Mouse (Mus musculus) forebrain, embryonic 13.5 days (tissue): ENCODE data around the gene Naa38. TPM values are rescaled to one million over a fixed set of nuclear protein-coding genes. Genes with fewer than 3 reads are reported as not detected.

ENCODE experiments used
- ATAC-seq: fragments of 200-750 bp; cut with Nextera tagmentation; 2 replicates; pipeline ENCODE4 v1.8.0; 2017
- H3K27ac ChIP-seq: fragments of 300-500 bp; sonication (generic); 2 replicates; pipeline ENCODE4 v1.5.1; 2015; ENCODE audit warnings: inconsistent platforms, mild to moderate bottlenecking, moderate library complexity
- H3K27me3 ChIP-seq: fragments of 300-500 bp; sonication (generic); 2 replicates; pipeline ENCODE4 v1.6.1; 2015; ENCODE audit warnings: mild to moderate bottlenecking, inconsistent platforms
- H3K36me3 ChIP-seq: fragments of 300-500 bp; sonication (generic); 2 replicates; pipeline ENCODE4 v1.6.1; 2015; ENCODE audit warnings: mild to moderate bottlenecking, inconsistent platforms; ENCODE audit not compliant: poor library complexity, severe bottlenecking
- H3K4me1 ChIP-seq: fragments of 300-500 bp; sonication (generic); 2 replicates; pipeline ENCODE4 v1.6.1; 2015; ENCODE audit warnings: inconsistent platforms
- H3K4me2 ChIP-seq: fragments of 300-500 bp; sonication (generic); 2 replicates; pipeline ENCODE4 v1.6.1; 2015; ENCODE audit warnings: inconsistent platforms, mild to moderate bottlenecking, moderate library complexity
- H3K4me3 ChIP-seq: fragments of 300-500 bp; sonication (generic); 2 replicates; pipeline ENCODE4 v1.5.1; 2015; ENCODE audit warnings: mild to moderate bottlenecking, inconsistent platforms
- H3K9ac ChIP-seq: fragments of 300-500 bp; sonication (generic); 2 replicates; pipeline ENCODE4 v1.6.1; 2015; ENCODE audit warnings: mild to moderate bottlenecking, inconsistent platforms
- H3K9me3 ChIP-seq: fragments of 300-500 bp; sonication (generic); replicated peaks from 2 replicates; pipeline ENCODE4 v1.6.1; 2016; ENCODE audit warnings: inconsistent platforms
- WGBS: fragments of 180-500 bp; shearing (Covaris S2); methylation state at CpG from one replicate; pipeline ENCODE4 v1.1.7; 2015; 5-methylcytosine and 5-hydroxymethylcytosine counted together
- polyA plus RNA-seq: library from polyadenylated mRNA; unstranded; fragments of >200 nt; fragmentation: Nextera tagmentation; extraction: Ambion mirVana; gene quantifications from 2 replicates; pipeline ENCODE4 v1.2.1, GENCODE M21; 2015

Gene Naa38
- polyA plus RNA-seq, 1 experiment from 2014 or later, result 108 TPM

DNA sequence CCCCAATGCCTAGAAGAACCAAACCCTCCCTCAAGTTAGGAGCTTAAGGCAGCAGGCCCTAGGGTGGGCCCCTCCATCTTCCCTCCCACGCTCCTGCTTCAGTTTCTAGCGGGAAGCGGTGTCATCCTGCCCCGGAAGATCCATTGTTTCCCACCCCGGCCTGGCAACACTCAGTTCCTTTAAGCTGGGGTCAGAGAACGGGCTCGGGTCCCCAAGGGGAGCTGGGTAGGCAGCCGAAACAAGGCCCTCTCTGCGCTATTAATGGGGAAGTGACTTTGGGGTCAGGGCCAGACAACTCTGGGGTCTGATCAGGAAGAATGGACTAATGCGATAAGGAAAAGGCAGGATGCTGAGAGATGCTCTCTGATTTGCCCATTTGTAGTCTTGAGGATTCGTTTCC lies 1.5 kb downstream of the Naa38 start:
- peaks cover 30% of the 10 kb centered on the region for H3K27me3 ChIP-seq
- WGBS, result 30% methylated on average over 11 of the region's 11 CpGs
- no peak for ATAC-seq
- H3K27ac ChIP-seq, result peak overlapping the region; percentile 8; the same call in 1 of the 2 replicates
- peak overlapping the region; percentile 83 for H3K9ac ChIP-seq
- H3K4me1 ChIP-seq, result peaks cover 47% of the 10 kb centered on the region
- peak overlapping the region; percentile 85 for H3K4me2 ChIP-seq
- H3K36me3 ChIP-seq, result peaks cover 47% of the 10 kb centered on the region
- H3K9me3 ChIP-seq, result no peaks in the 10 kb centered on the region
- H3K4me3 ChIP-seq, result peak overlapping the region; percentile 67; the same call in 1 of the 2 replicates

DNA sequence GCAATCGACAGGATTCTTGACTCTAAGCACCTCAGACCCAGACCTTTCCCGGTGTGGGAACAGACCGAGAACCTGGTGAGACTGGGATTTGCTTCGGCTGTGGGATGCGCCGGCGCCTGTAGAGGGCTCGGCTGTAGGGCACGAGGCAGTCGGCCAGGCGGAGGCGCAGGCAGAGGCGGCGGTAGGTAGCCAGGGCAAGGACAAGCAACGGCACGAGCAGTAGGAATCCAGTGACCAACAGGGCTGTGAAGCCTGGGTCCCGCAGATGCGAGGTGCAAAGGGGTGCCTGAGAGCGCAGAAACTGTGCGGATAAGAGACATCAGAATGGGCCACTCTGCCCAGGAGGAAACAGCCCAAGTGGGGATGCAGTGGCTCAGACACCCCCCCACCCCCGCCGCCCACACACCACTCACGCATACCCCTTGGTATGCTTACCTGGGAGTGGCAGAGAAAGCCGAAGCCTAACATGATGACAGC lies 2.3 kb downstream of the Naa38 start:
- 9% methylated on average over 24 of the region's 24 CpGs for WGBS
- H3K27me3 ChIP-seq, result peaks cover 30% of the 10 kb centered on the region
- no peaks in the 10 kb centered on the region for H3K9me3 ChIP-seq
- no peak for ATAC-seq
- H3K27ac ChIP-seq, result 0 out of 2 replicates have a peak overlapping the region, but pooled peaks have one; percentile 8
- H3K4me1 ChIP-seq, result peaks cover 47% of the 10 kb centered on the region
- H3K9ac ChIP-seq, result peak overlapping the region; percentile 55
- H3K36me3 ChIP-seq, result peaks cover 50% of the 10 kb centered on the region
- peak overlapping the region; percentile 13; the same call in 1 of the 2 replicates for H3K4me3 ChIP-seq
- peak overlapping the region; percentile 30 for H3K4me2 ChIP-seq

DNA sequence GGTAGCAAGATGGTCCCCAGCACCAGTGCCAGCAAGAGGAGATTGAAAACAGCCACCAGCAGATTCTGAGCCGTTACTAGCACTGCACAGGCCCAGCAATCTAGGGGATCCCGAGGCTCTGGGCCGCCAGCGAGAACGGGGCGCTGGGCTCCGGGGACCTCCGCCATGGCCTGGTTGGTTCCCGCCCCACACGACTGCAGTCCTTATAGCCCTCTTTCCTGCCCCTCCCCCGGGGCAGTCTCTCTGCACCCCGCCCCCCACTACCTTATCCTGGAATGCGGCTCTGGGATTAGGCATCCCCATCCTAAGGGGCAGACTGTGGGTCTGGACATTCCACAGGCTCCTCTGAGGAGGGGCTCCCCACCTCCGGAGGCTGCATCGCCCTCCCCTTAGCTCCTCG lies 2.8 kb downstream of the Naa38 start, which contains the start of gene Tmem88:
Gene Tmem88 (minus strand): TSS at position 176 of the 400 bp plus-strand sequence.
- ATAC-seq, result no peak
- peak within 1 kb of the TSS; percentile 13 for H3K4me3 ChIP-seq
- H3K4me1 ChIP-seq, result peaks cover 47% of the 10 kb centered on the region
- H3K9me3 ChIP-seq, result no peaks in the 10 kb centered on the region
- H3K27ac ChIP-seq, result peak within 1 kb of the TSS; percentile 8; the same call in 1 of the 2 replicates
- peaks cover 54% of the 10 kb centered on the region for H3K36me3 ChIP-seq
- peak within 1 kb of the TSS; percentile 83 for H3K9ac ChIP-seq
- 5% methylated on average over 16 of the region's 16 CpGs for WGBS
- peak within 1 kb of the TSS; percentile 30 for H3K4me2 ChIP-seq
- peaks cover 30% of the 10 kb centered on the region for H3K27me3 ChIP-seq

DNA sequence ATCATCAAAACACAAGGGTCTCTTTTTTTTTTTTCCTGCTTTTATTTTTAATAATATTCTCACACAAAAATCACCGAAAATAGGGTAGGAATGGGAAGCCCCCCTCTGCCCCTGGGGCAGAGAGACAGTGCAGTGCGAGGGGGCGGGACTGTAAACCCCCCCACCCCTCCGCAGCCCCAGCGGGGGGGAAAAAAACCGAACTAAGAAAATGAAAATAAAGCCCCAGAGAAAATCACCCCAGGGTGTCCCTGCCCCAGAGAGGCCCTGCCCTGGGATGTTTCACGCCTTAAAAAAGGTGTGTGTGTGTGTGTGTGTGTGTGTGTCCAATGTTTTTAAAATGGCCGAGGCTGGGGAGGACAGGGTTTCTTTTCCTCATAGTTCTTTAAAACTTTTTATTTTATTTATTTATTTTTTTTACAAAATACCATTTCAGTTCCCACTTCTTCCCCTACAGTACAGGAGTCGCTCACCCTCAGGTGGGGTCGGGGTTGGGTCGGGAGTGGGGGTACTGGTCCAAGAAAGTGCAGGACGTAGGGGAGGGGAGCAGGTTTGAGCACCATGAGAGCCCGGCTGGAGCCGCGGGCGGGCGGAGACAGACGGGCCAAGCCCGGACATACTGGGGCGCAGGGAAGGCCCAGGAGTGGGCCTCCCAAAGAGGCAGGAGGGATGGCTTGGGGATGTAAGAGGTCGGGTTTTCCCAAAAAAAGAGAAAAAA lies 3.4 kb downstream of the Naa38 start:
- H3K4me1 ChIP-seq, result peaks cover 47% of the 10 kb centered on the region
- peaks cover 60% of the 10 kb centered on the region for H3K36me3 ChIP-seq
- 18% methylated on average over 21 of the region's 21 CpGs for WGBS
- peak overlapping the region; percentile 30; the same call in 1 of the 2 replicates for H3K4me2 ChIP-seq
- H3K9me3 ChIP-seq, result no peaks in the 10 kb centered on the region
- peak overlapping the region; percentile 55 for H3K9ac ChIP-seq
- no peak for ATAC-seq
- peak overlapping the region; percentile 13 for H3K4me3 ChIP-seq
- H3K27me3 ChIP-seq, result peaks cover 30% of the 10 kb centered on the region
- H3K27ac ChIP-seq, result no peak overlapping the region

GRCm38 (mm10) chr11:69399201-69400082 lies 4.2 kb downstream of the Naa38 start:
- Histone ChIP-seq H3K9ac (peak overlapping the region; percentile 39), H3K27me3 (peaks cover 30% of the 10 kb centered on the region), H3K9me3 (no peaks in the 10 kb centered on the region), H3K36me3 (peaks cover 68% of the 10 kb centered on the region), H3K4me2 (peak overlapping the region; percentile 22; the same call in 1 of the 2 replicates), H3K4me1 (peaks cover 43% of the 10 kb centered on the region), H3K4me3 (peak overlapping the region; percentile 17), H3K27ac (no peak overlapping the region)
- WGBS, result 16% methylated on average over 56 of the region's 66 CpGs
- no peak for ATAC-seq

DNA sequence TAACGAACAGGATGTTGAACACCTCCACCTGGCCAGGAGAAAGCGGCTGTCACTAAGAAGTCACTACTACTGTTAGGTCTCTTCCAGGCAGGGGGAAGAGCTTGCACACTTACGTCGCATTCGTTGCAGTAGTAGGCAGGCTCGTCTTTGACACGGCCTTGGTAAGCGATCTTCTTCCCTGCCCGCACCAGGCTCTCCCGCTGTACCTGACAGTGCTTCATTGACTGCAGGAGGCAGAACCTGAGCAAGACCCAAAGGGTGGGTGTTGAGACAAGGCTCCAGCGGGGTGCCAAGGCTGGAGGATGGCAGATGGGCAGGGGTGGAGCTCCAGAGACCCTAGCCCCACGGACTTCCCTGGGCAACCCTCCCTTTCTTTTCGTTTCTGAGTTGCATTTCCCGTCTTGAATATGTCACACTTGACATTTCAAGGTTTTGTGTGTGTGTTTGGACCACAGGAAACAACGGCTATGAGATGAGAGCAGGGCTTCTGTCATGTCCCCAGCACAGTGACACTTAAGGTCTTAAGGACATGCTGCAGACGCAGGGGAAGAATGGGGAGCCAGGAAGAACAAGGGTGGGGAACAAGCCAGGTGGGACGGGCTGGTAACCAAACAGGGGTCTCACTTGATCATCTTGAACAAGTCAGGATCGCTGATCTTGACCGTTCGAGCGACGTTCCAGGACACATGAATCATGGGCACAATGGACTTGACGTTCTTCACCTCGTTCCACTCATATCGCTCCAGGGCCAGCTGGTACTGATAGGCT lies 5.0 kb downstream of the Naa38 start:
- no peaks in the 10 kb centered on the region for H3K9me3 ChIP-seq
- H3K27ac ChIP-seq, result no peak overlapping the region
- peaks cover 30% of the 10 kb centered on the region for H3K27me3 ChIP-seq
- H3K4me1 ChIP-seq, result peaks cover 42% of the 10 kb centered on the region
- WGBS, result 74% methylated on average over 25 of the region's 25 CpGs
- peak overlapping the region; percentile 17; the same call in 1 of the 2 replicates for H3K4me3 ChIP-seq
- ATAC-seq, result no peak
- peak overlapping the region; percentile 4; the same call in 1 of the 2 replicates for H3K4me2 ChIP-seq
- peaks cover 76% of the 10 kb centered on the region for H3K36me3 ChIP-seq
- H3K9ac ChIP-seq, result peak overlapping the region; percentile 39; the same call in 1 of the 2 replicates

DNA sequence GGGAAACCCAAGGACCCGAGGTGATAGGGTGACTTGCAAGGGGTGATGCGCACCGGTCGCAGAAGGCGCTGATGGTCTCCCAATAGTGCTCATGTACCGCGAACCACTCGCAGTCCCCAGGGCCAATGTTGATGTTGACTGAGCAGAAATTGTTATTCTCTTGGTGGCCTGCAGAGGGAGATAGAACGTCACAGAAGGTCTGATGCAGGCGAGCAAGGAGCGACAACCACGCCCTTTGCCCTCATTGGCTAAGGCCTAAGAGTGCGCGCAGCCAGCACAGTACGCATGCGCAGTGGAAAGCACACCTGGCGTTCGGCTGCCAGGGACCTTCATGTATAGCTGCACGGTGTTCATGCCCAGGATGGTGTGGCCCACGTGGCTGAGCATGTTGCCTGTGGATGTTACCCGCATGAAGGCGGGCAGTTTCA lies 5.9 kb downstream of the Naa38 start:
- Histone ChIP-seq H3K4me1 (peaks cover 39% of the 10 kb centered on the region), H3K4me2 (no peak overlapping the region), H3K4me3 (peak overlapping the region; percentile 17), H3K9me3 (no peaks in the 10 kb centered on the region), H3K27me3 (peaks cover 30% of the 10 kb centered on the region), H3K36me3 (peaks cover 86% of the 10 kb centered on the region), H3K27ac (no peak overlapping the region), H3K9ac (no peak overlapping the region)
- 15% methylated on average over 22 of the region's 22 CpGs for WGBS
- ATAC-seq, result peak; percentile 71

GRCm38 (mm10) chr11:69401987-69402386 lies 6.7 kb downstream of the Naa38 start:
- H3K36me3 ChIP-seq, result peaks cover 93% of the 10 kb centered on the region
- H3K27me3 ChIP-seq, result peaks cover 30% of the 10 kb centered on the region
- H3K4me1 ChIP-seq, result peaks cover 32% of the 10 kb centered on the region
- no peak overlapping the region for H3K9ac ChIP-seq
- WGBS, result 86% methylated on average over 12 of the region's 12 CpGs
- 0 out of 2 replicates have a peak overlapping the region, but pooled peaks have one; percentile 10 for H3K27ac ChIP-seq
- H3K4me3 ChIP-seq, result no peak overlapping the region
- no peak for ATAC-seq
- no peak overlapping the region for H3K4me2 ChIP-seq
- H3K9me3 ChIP-seq, result no peaks in the 10 kb centered on the region

GRCm38 (mm10) chr11:69403691-69404594 lies 8.7 kb downstream of the Naa38 start:
- Histone ChIP-seq H3K36me3 (peaks cover 89% of the 10 kb centered on the region), H3K9ac (no peak overlapping the region), H3K4me1 (peaks cover 30% of the 10 kb centered on the region), H3K4me3 (no peak overlapping the region), H3K27ac (no peak overlapping the region), H3K4me2 (no peak overlapping the region), H3K27me3 (peaks cover 15% of the 10 kb centered on the region), H3K9me3 (no peaks in the 10 kb centered on the region)
- no peak for ATAC-seq
- 90% methylated on average over 33 of the region's 38 CpGs for WGBS

DNA sequence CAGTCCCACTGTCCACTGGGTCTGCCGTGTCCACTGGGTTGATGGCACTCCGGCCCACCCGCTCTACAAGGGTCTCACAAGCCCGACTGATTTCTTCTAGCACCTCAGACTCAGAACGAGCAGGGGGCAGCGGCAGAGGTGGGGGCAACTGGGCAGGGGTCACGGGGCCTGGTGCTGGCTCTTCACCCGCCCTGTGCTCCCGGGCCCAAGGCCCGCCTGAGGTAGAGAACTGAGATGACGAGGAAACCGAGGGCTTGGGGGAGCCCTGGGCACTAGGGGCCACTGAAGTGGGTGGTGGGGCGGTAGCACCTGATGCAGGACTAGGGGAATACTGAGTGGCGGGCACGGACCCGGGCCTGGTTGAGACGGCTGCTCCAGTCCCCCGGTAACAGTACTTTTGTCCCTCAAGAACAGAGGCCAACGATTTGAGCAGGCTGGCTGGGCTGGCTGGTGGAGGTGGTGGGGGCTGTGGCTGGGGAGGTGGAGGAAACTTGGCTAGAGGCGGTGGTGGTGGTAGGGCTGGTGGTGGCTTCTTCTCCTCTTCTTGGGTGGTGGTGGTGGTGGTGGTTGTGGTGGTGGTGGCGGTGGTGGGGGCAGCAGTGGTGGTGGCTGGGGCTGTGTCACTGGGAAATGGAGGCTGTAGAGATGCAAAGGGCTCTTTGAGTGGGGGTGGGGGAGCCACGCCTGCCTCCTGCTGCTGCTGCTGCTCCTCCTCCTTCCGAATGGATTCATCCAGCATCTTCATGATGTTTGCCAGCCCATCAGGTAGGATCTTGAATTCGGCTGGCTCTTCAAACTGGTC lies 9.5 kb downstream of the Naa38 start:
- WGBS, result 92% methylated on average over 23 of the region's 24 CpGs
- Histone ChIP-seq H3K27me3 (peaks cover 13% of the 10 kb centered on the region), H3K36me3 (peaks cover 83% of the 10 kb centered on the region), H3K4me1 (peaks cover 28% of the 10 kb centered on the region), H3K27ac (no peak overlapping the region), H3K9ac (no peak overlapping the region), H3K4me3 (no peak overlapping the region), H3K9me3 (no peaks in the 10 kb centered on the region), H3K4me2 (no peak overlapping the region)
- no peak for ATAC-seq
